Mouse (Mus musculus): ENCODE measurements around the gene Prkab2. TPM values are rescaled to one million over a fixed set of nuclear protein-coding genes. Genes with fewer than 3 reads are reported as not detected.

The Prkab2 gene
- polyA plus RNA-seq, 1 experiment from 2014 or later: 11.8 TPM

GRCm38 (mm10) chr3:97710881-97711280 lies 52.9 kb downstream of the Prkab2 start:
- Histone ChIP-seq H3K27ac (ENCODE audit: low read depth, low read length) (no peak overlapping the region), H3K9ac (replicated peaks; ENCODE audit: low read depth, low read length) (no peak overlapping the region), H3K4me1 (ENCODE audit: control insufficient read depth, insufficient read depth, low read length) (no peaks in the 10 kb centered on the region), H3K9me3 (ENCODE audit: control insufficient read depth, low read length) (no peaks in the 10 kb centered on the region), H3K4me3 (ENCODE audit: low read depth, low read length) (no peak overlapping the region), H3K4me2 (ENCODE audit: low read depth, low read length) (no peak overlapping the region), H3K27me3 (ENCODE audit: control insufficient read depth, insufficient read depth, low read length) (no peaks in the 10 kb centered on the region), H3K36me3 (ENCODE audit: control insufficient read depth, insufficient read depth, low read length) (peaks cover 2% of the 10 kb centered on the region; the same call in 1 of the 2 replicates)
- 64% methylated on average over 5 of the region's 5 CpGs for WGBS
- no peak for ATAC-seq (ENCODE audit: low read depth)

GRCm38 (mm10) chr3:97715922-97716321 lies 57.9 kb downstream of the Prkab2 start:
- H3K27me3 ChIP-seq (ENCODE audit: control insufficient read depth, insufficient read depth, low read length): no peaks in the 10 kb centered on the region
- ATAC-seq (ENCODE audit: low read depth): no peak
- no peaks in the 10 kb centered on the region for H3K9me3 ChIP-seq (ENCODE audit: control insufficient read depth, low read length)
- H3K27ac ChIP-seq (ENCODE audit: low read depth, low read length): no peak overlapping the region
- H3K4me2 ChIP-seq (ENCODE audit: low read depth, low read length): no peak overlapping the region
- no peak overlapping the region for H3K9ac ChIP-seq (replicated peaks; ENCODE audit: low read depth, low read length)
- WGBS: 91% methylated on average over 1 of the region's 1 CpGs
- peaks cover 2% of the 10 kb centered on the region; the same call in 1 of the 2 replicates for H3K36me3 ChIP-seq (ENCODE audit: control insufficient read depth, insufficient read depth, low read length)
- H3K4me3 ChIP-seq (ENCODE audit: low read depth, low read length): no peak overlapping the region
- no peaks in the 10 kb centered on the region for H3K4me1 ChIP-seq (ENCODE audit: control insufficient read depth, insufficient read depth, low read length)

GRCm38 (mm10) chr3:97719116-97719515 lies 61.1 kb downstream of the Prkab2 start:
- peaks cover 3% of the 10 kb centered on the region for H3K9me3 ChIP-seq (ENCODE audit: control insufficient read depth, low read length)
- H3K36me3 ChIP-seq (ENCODE audit: control insufficient read depth, insufficient read depth, low read length): peaks cover 2% of the 10 kb centered on the region; the same call in 1 of the 2 replicates
- H3K4me3 ChIP-seq (ENCODE audit: low read depth, low read length): no peak overlapping the region
- no peaks in the 10 kb centered on the region for H3K27me3 ChIP-seq (ENCODE audit: control insufficient read depth, insufficient read depth, low read length)
- WGBS: 88% methylated on average over 9 of the region's 9 CpGs
- no peak for ATAC-seq (ENCODE audit: low read depth)
- no peak overlapping the region for H3K4me2 ChIP-seq (ENCODE audit: low read depth, low read length)
- no peak overlapping the region for H3K27ac ChIP-seq (ENCODE audit: low read depth, low read length)
- H3K4me1 ChIP-seq (ENCODE audit: control insufficient read depth, insufficient read depth, low read length): no peaks in the 10 kb centered on the region
- no peak overlapping the region for H3K9ac ChIP-seq (replicated peaks; ENCODE audit: low read depth, low read length)

Small RNA genes lying within 50 kb of the gene (microRNA-seq; reads per million reads assigned to microRNA genes)
- gene Mir7225: not detected

Other genes with a start within 250 kb of the Prkab2 start
- not detected in 2 replicates for gene Olfr1402, start 236.2 kb upstream of the Prkab2 start, polyA plus RNA-seq (2014; fragmentation: Nextera tagmentation; extraction: Ambion mirVana)
- gene Chd1l, start 48.0 kb upstream of the Prkab2 start, polyA plus RNA-seq (2014; fragmentation: Nextera tagmentation; extraction: Ambion mirVana): 4.3 and 5.3 TPM in 2 replicates
- gene Fmo5, start 29.4 kb upstream of the Prkab2 start, polyA plus RNA-seq (2014; fragmentation: Nextera tagmentation; extraction: Ambion mirVana): 0.32 and 0.46 TPM in 2 replicates
- gene Gm17651, start 16.5 kb downstream of the Prkab2 start, polyA plus RNA-seq (2014; fragmentation: Nextera tagmentation; extraction: Ambion mirVana): not detected in 2 replicates
- 75.8 and 87.1 TPM in 2 replicates for gene Pde4dip, start 230.5 kb downstream of the Prkab2 start, polyA plus RNA-seq (2014; fragmentation: Nextera tagmentation; extraction: Ambion mirVana)
- 105 and 111 TPM in 2 replicates for gene Sec22b, start 243.0 kb downstream of the Prkab2 start, polyA plus RNA-seq (2014; fragmentation: Nextera tagmentation; extraction: Ambion mirVana)